15 mouse cellular contexts compared by ENCODE assay signal in the genomic region with DNA sequence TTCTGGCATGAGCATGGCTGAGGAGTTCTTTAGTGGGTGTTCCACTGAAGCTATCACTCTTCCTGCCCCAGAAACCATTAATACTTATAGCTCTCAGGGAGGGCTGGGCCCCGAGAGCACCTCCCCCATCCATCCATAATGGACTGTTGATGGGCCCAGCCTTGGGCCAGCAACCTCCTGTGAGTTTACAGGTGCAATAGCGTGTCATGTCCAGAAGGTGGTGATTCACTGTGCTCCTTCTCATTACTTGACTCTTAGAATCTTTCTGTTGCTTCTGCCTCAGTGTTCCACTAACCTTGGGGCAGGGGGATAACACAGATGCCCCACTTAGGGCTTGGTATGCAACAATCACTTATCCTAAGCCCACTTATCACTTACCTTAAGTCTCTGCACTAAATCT.
A peak's percentile ranks its signal among the peaks of the same experiment; 100 is the strongest.
DNase-seq lines count a peak whose midpoint lies in the region; ATAC-seq and TF ChIP-seq lines count a peak whose summit lies in the region.
"Had no signal": no experiment of that assay in that cellular context is flagged by ENCODE, and none has a peak within 500 bp of the region (broad histone marks: within the 10 kb centered on the region; RNA-seq: fewer than 3 reads in every experiment).

No protein-coding gene starts in this region.

- in situ Hi-C loops in Patski (cut with MboI; ENCODE audit: low pct_unique_long_range_greater_than_20kb): no loop called here

- CTCF ChIA-PET in Patski (lab: Charles Lee): no interaction called here

- DNase-seq in gastrocnemius, adult 2 months: no peak
- DNase-seq in gastrocnemius, postnatal 14 days: no peak
- no peak for DNase-seq in lung, embryonic 14.5 days
- no peak for DNase-seq in lung, postnatal 25 days (ENCODE audit: low spot score)
- DNase-seq in Patski (ENCODE audit: low read depth, low spot score): no peak
- peak; percentile 21 for DNase-seq in mesoderm, embryonic 11.5 days (ENCODE audit: low read depth, low spot score)
- no peak for DNase-seq in neural tube, embryonic 10.5 days (ENCODE audit: extremely low spot score, low spot score)
- DNase-seq: cerebellum, adult 9-11 months; kidney, postnatal 10 days; midbrain, embryonic 14.5 days had no signal

- no peak for ATAC-seq in lung, embryonic 14.5 days (ENCODE audit: insufficient read depth)
- no peak for ATAC-seq in Patski
- no peak for ATAC-seq in forebrain, embryonic 15.5 days (replicated peaks)

- H3K4me1 ChIP-seq in lung, embryonic 14.5 days (ENCODE audit: insufficient read depth): 0 out of 2 replicates have a peak, but pooled peaks cover 2% of the 10 kb centered on the region
- no peaks in the 10 kb centered on the region for H3K4me1 ChIP-seq in forebrain, embryonic 15.5 days
- H3K4me1 ChIP-seq: embryonic facial prominence, embryonic 15.5 days; neural tube, embryonic 15.5 days had no signal

- H3K4me3 ChIP-seq in gastrocnemius, adult 2 months: no peak overlapping the region
- H3K4me3 ChIP-seq in lung, embryonic 14.5 days (ENCODE audit: low read depth, low read length): no peak overlapping the region
- no peak overlapping the region for H3K4me3 ChIP-seq in forebrain, embryonic 15.5 days
- H3K4me3 ChIP-seq: embryonic facial prominence, embryonic 15.5 days; hindbrain, embryonic 10.5 days; neural tube, embryonic 15.5 days had no signal

- no peaks in the 10 kb centered on the region for H3K36me3 ChIP-seq in lung, embryonic 14.5 days (ENCODE audit: insufficient read depth)
- H3K36me3 ChIP-seq in forebrain, embryonic 15.5 days: no peaks in the 10 kb centered on the region
- H3K36me3 ChIP-seq: embryonic facial prominence, embryonic 15.5 days; hindbrain, embryonic 10.5 days; neural tube, embryonic 15.5 days had no signal

- POLR2A ChIA-PET in Patski (lab: Charles Lee): no interaction called here

- WGBS in lung, embryonic 14.5 days: 36% methylated on average over 2 of the region's 2 CpGs
- 46% methylated on average over 2 of the region's 2 CpGs for WGBS in forebrain, embryonic 15.5 days

- H3K9me3 ChIP-seq in lung, embryonic 14.5 days (ENCODE audit: low read depth, low read length): no peaks in the 10 kb centered on the region
- no peaks in the 10 kb centered on the region for H3K9me3 ChIP-seq in forebrain, embryonic 15.5 days
- H3K9me3 ChIP-seq: embryonic facial prominence, embryonic 15.5 days; hindbrain, embryonic 10.5 days; neural tube, embryonic 15.5 days had no signal

- peak; percentile 22; the same call in 1 of the 2 replicates for TF ChIP-seq CTCF in gastrocnemius, adult 2 months (IDR thresholded peaks at IDR 0.05)
- peak; percentile 45 for TF ChIP-seq CTCF in lung, embryonic 14.5 days (IDR thresholded peaks at IDR 0.05; ENCODE audit: low read depth)
- TF ChIP-seq CTCF in Patski (IDR thresholded peaks at IDR 0.05): peak; percentile 25

- H3K4me2 ChIP-seq in lung, embryonic 14.5 days: no peak overlapping the region
- no peak overlapping the region for H3K4me2 ChIP-seq in forebrain, embryonic 15.5 days (replicated peaks)
- H3K4me2 ChIP-seq: embryonic facial prominence, embryonic 15.5 days; heart, embryonic 11.5 days; neural tube, embryonic 15.5 days had no signal

- no peak overlapping the region for H3K27ac ChIP-seq in gastrocnemius, adult 2 months
- H3K27ac ChIP-seq in lung, embryonic 14.5 days (ENCODE audit: low read depth): no peak overlapping the region
- H3K27ac ChIP-seq in forebrain, embryonic 15.5 days (replicated peaks): no peak overlapping the region
- H3K27ac ChIP-seq: embryonic facial prominence, embryonic 15.5 days; hindbrain, embryonic 10.5 days; neural tube, embryonic 15.5 days had no signal

- no peaks in the 10 kb centered on the region for H3K27me3 ChIP-seq in lung, embryonic 14.5 days (ENCODE audit: insufficient read depth, low read length)
- H3K27me3 ChIP-seq in Patski: no peaks in the 10 kb centered on the region
- H3K27me3 ChIP-seq in forebrain, embryonic 15.5 days: no peaks in the 10 kb centered on the region
- H3K27me3 ChIP-seq: embryonic facial prominence, embryonic 15.5 days; neural tube, embryonic 15.5 days had no signal

- no peak overlapping the region for H3K9ac ChIP-seq in lung, embryonic 14.5 days
- H3K9ac ChIP-seq in forebrain, embryonic 15.5 days (replicated peaks): no peak overlapping the region
- H3K9ac ChIP-seq: embryonic facial prominence, embryonic 15.5 days; neural tube, embryonic 15.5 days had no signal

- intact Hi-C loops in gastrocnemius, adult 2 months (cut with DNase I): no loop called here
- intact Hi-C loops in gastrocnemius, postnatal 14 days (cut with DNase I; ENCODE audit: low total_unique reads): no loop called here
